ENCODE assay signal across 16 mouse cellular contexts in genomic region chr5:29665391-29665790, GRCm38 (mm10).
"Had no signal": no experiment of that assay in that cellular context is flagged by ENCODE, and none has a peak within 500 bp of the region (broad histone marks: within the 10 kb centered on the region; RNA-seq: fewer than 3 reads in every experiment).

No protein-coding gene starts in this region.

- H3K9ac ChIP-seq: neural tube, embryonic 13.5 days; neural tube, embryonic 15.5 days; stomach, embryonic 15.5 days had no signal

- H3K4me1 ChIP-seq: neural tube, embryonic 13.5 days; neural tube, embryonic 15.5 days; stomach, embryonic 15.5 days had no signal

- H3K4me3 ChIP-seq: neural tube, embryonic 13.5 days; neural tube, embryonic 15.5 days; stomach, embryonic 15.5 days had no signal

- H3K9me3 ChIP-seq: neural tube, embryonic 13.5 days; neural tube, embryonic 15.5 days; stomach, embryonic 15.5 days had no signal

- H3K27me3 ChIP-seq: neural tube, embryonic 13.5 days; neural tube, embryonic 15.5 days; stomach, embryonic 15.5 days had no signal

- H3K27ac ChIP-seq: neural tube, embryonic 13.5 days; neural tube, embryonic 15.5 days; stomach, embryonic 15.5 days; stomach, postnatal 0 days had no signal

- DNase-seq: retina, postnatal 1 day; right cerebral cortex, adult 18-20 months; right cerebral cortex, postnatal 14 days; right cerebral cortex, postnatal 25 days; right cerebral cortex, postnatal 4 days; spleen, adult 18-20 months; thymus, adult 18-20 months; thymus, adult 2 months; thymus, postnatal 14 days; thymus, postnatal 25 days; thymus, postnatal 36 days; thymus, postnatal 4 days had no signal

- H3K4me2 ChIP-seq: neural tube, embryonic 13.5 days; neural tube, embryonic 15.5 days; stomach, embryonic 15.5 days had no signal
